Mouse (Mus musculus): Measurements from ENCODE around the gene Slc7a10. TPM values are rescaled to one million over a fixed set of nuclear protein-coding genes. Genes with fewer than 3 reads are reported as not detected.
"Not testable (repeated sequence)": the region's sequence is repeated elsewhere in the genome, so short reads cannot be mapped to it uniquely, and the experiment has no call there.

Gene Slc7a10
- polyA plus RNA-seq, 1 experiment from 2014 or later, result 0.79 TPM

GRCm38 (mm10) chr7:35232796-35233455, 46.7 kb downstream of the Slc7a10 start:
- DNase-seq (ENCODE audit: extremely low spot score, low spot score), result no peak

GRCm38 (mm10) chr7:35233861-35234260, 47.7 kb downstream of the Slc7a10 start:
- Histone ChIP-seq H3K27me3 (ENCODE audit: poor library complexity, severe bottlenecking) (no peaks in the 10 kb centered on the region), H3K4me3 (peak overlapping the region; percentile 66), H3K27ac (peak overlapping the region; percentile 90), H3K9me3 (peaks cover 9% of the 10 kb centered on the region; the same call in 1 of the 2 replicates), H3K36me3 (replicated peaks) (no peaks in the 10 kb centered on the region), H3K4me1 (peaks cover 24% of the 10 kb centered on the region)
- 44% methylated on average over 12 of the region's 12 CpGs for WGBS
- no peak for DNase-seq (ENCODE audit: extremely low spot score, low spot score)

More at GRCm38 (mm10) chr7:35232796-35233455, 46.7 kb downstream of the Slc7a10 start:
- no peaks in the 10 kb centered on the region for H3K27me3 ChIP-seq (ENCODE audit: poor library complexity, severe bottlenecking)
- H3K4me1 ChIP-seq, result peaks cover 24% of the 10 kb centered on the region
- no peaks in the 10 kb centered on the region for H3K36me3 ChIP-seq (replicated peaks)
- H3K4me3 ChIP-seq, result no peak overlapping the region; the same call in 1 of the 2 replicates
- no peak overlapping the region for H3K27ac ChIP-seq
- WGBS, result 28% methylated on average over 13 of the region's 13 CpGs
- peaks cover 9% of the 10 kb centered on the region; the same call in 1 of the 2 replicates for H3K9me3 ChIP-seq

- peaks cover 9% of the 10 kb centered on the region; the same call in 1 of the 2 replicates for H3K9me3 ChIP-seq
- peak overlapping the region; percentile 91 for H3K27ac ChIP-seq
- no peaks in the 10 kb centered on the region for H3K36me3 ChIP-seq (replicated peaks)
- H3K4me3 ChIP-seq, result peak overlapping the region; percentile 66
- under 1% methylated on average over 45 of the region's 45 CpGs for WGBS
- peaks cover 24% of the 10 kb centered on the region for H3K4me1 ChIP-seq
- H3K27me3 ChIP-seq (ENCODE audit: poor library complexity, severe bottlenecking), result no peaks in the 10 kb centered on the region
- DNase-seq (ENCODE audit: extremely low spot score, low spot score), result peak; percentile 100
Measured at GRCm38 (mm10) chr7:35234361-35235245, 48.4 kb downstream of the Slc7a10 start.

GRCm38 (mm10) chr7:35235308-35235707, 49.1 kb downstream of the Slc7a10 start:
- peak overlapping the region; percentile 91 for H3K27ac ChIP-seq
- peak overlapping the region; percentile 66 for H3K4me3 ChIP-seq
- H3K27me3 ChIP-seq (ENCODE audit: poor library complexity, severe bottlenecking), result no peaks in the 10 kb centered on the region
- 16% methylated on average over 9 of the region's 9 CpGs for WGBS
- peak; percentile 75 for DNase-seq (ENCODE audit: extremely low spot score, low spot score)
- H3K9me3 ChIP-seq, result peaks cover 9% of the 10 kb centered on the region; the same call in 1 of the 2 replicates
- H3K4me1 ChIP-seq, result peaks cover 24% of the 10 kb centered on the region
- H3K36me3 ChIP-seq (replicated peaks), result no peaks in the 10 kb centered on the region

- 84% methylated on average over 3 of the region's 3 CpGs for WGBS
- H3K27me3 ChIP-seq (ENCODE audit: poor library complexity, severe bottlenecking); H3K4me3 ChIP-seq; H3K27ac ChIP-seq; H3K9me3 ChIP-seq; H3K36me3 ChIP-seq (replicated peaks); DNase-seq (ENCODE audit: extremely low spot score, low spot score): not testable (repeated sequence)
- H3K4me1 ChIP-seq, result peaks cover 20% of the 10 kb centered on the region
Measured at GRCm38 (mm10) chr7:35237935-35238334, 51.8 kb downstream of the Slc7a10 start.

Other genes starting within 250 kb of the Slc7a10 start
- 45.0 and 46.3 TPM in 2 replicates for gene Cebpg, start 129.8 kb upstream of the Slc7a10 start, polyA plus RNA-seq (2016; fragmentation: Nextera tagmentation; extraction: Ambion mirVana)
- gene Cebpa, start 67.1 kb upstream of the Slc7a10 start, polyA plus RNA-seq (2016; fragmentation: Nextera tagmentation; extraction: Ambion mirVana), result 0.23 and 0.40 TPM in 2 replicates
- 11.5 and 11.9 TPM in 2 replicates for gene Lrp3, start 29.1 kb downstream of the Slc7a10 start, polyA plus RNA-seq (2016; fragmentation: Nextera tagmentation; extraction: Ambion mirVana)
- 17.9 and 18.5 TPM in 2 replicates for gene Gpatch1, start 132.1 kb downstream of the Slc7a10 start, polyA plus RNA-seq (2016; fragmentation: Nextera tagmentation; extraction: Ambion mirVana)
- gene Rhpn2, start 147.8 kb downstream of the Slc7a10 start, polyA plus RNA-seq (2016; fragmentation: Nextera tagmentation; extraction: Ambion mirVana), result 4.5 and 4.6 TPM in 2 replicates
- 28.4 and 29.3 TPM in 2 replicates for gene Faap24, start 210.5 kb downstream of the Slc7a10 start, polyA plus RNA-seq (2016; fragmentation: Nextera tagmentation; extraction: Ambion mirVana)
- gene Cep89, start 210.7 kb downstream of the Slc7a10 start, polyA plus RNA-seq (2016; fragmentation: Nextera tagmentation; extraction: Ambion mirVana), result 69.9 and 72.3 TPM in 2 replicates